Mouse (Mus musculus): ENCODE measurements around the gene Etfbkmt. TPM values are rescaled to one million over a fixed set of nuclear protein-coding genes. Genes with fewer than 3 reads are reported as not detected.
"Not testable (repeated sequence)": the region's sequence is repeated elsewhere in the genome, so short reads cannot be mapped to it uniquely, and the experiment has no call there.

Gene Etfbkmt
- polyA plus RNA-seq, 1 experiment, result 5.3 TPM

GRCm38 (mm10) chr6:149173831-149174625, 34.4 kb downstream of the Etfbkmt start:
- no peak overlapping the region for H3K27ac ChIP-seq (ENCODE audit: insufficient read depth, low read length)
- TF ChIP-seq POLR2A (IDR thresholded peaks at IDR 0.05; ENCODE audit: extremely low read depth, insufficient read depth, low read length), result no peak
- TF ChIP-seq CTCF (IDR thresholded peaks at IDR 0.05; ENCODE audit: extremely low read depth, insufficient read depth, low read length), result no peak
- H3K4me1 ChIP-seq (ENCODE audit: control insufficient read depth, insufficient read depth, low read length), result no peaks in the 10 kb centered on the region
- H3K4me3 ChIP-seq (ENCODE audit: insufficient read depth, low read length), result no peak overlapping the region

GRCm38 (mm10) chr6:149174932-149175570, 35.4 kb downstream of the Etfbkmt start:
- no peaks in the 10 kb centered on the region for H3K4me1 ChIP-seq (ENCODE audit: control insufficient read depth, insufficient read depth, low read length)
- no peak for TF ChIP-seq CTCF (IDR thresholded peaks at IDR 0.05; ENCODE audit: extremely low read depth, insufficient read depth, low read length)
- no peak for TF ChIP-seq POLR2A (IDR thresholded peaks at IDR 0.05; ENCODE audit: extremely low read depth, insufficient read depth, low read length)
- no peak overlapping the region for H3K4me3 ChIP-seq (ENCODE audit: insufficient read depth, low read length)
- H3K27ac ChIP-seq (ENCODE audit: insufficient read depth, low read length), result no peak overlapping the region

GRCm38 (mm10) chr6:149179064-149179463, 39.4 kb downstream of the Etfbkmt start:
- TF ChIP-seq CTCF (IDR thresholded peaks at IDR 0.05; ENCODE audit: extremely low read depth, insufficient read depth, low read length) (no peak), POLR2A (IDR thresholded peaks at IDR 0.05; ENCODE audit: extremely low read depth, insufficient read depth, low read length) (no peak)
- Histone ChIP-seq H3K4me1 (ENCODE audit: control insufficient read depth, insufficient read depth, low read length) (no peaks in the 10 kb centered on the region), H3K4me3 (ENCODE audit: insufficient read depth, low read length) (no peak overlapping the region), H3K27ac (ENCODE audit: insufficient read depth, low read length) (no peak overlapping the region)

GRCm38 (mm10) chr6:149184007-149184406, 44.4 kb downstream of the Etfbkmt start:
- Histone ChIP-seq H3K4me1 (ENCODE audit: control insufficient read depth, insufficient read depth, low read length) (no peaks in the 10 kb centered on the region), H3K27ac (ENCODE audit: insufficient read depth, low read length) (no peak overlapping the region), H3K4me3 (ENCODE audit: insufficient read depth, low read length) (no peak overlapping the region)
- TF ChIP-seq CTCF (IDR thresholded peaks at IDR 0.05; ENCODE audit: extremely low read depth, insufficient read depth, low read length) (no peak), POLR2A (IDR thresholded peaks at IDR 0.05; ENCODE audit: extremely low read depth, insufficient read depth, low read length) (no peak)

- TF ChIP-seq CTCF (IDR thresholded peaks at IDR 0.05; ENCODE audit: extremely low read depth, insufficient read depth, low read length) (no peak), POLR2A (IDR thresholded peaks at IDR 0.05; ENCODE audit: extremely low read depth, insufficient read depth, low read length) (no peak)
- no peaks in the 10 kb centered on the region for H3K4me1 ChIP-seq (ENCODE audit: control insufficient read depth, insufficient read depth, low read length)
- H3K4me3 ChIP-seq (ENCODE audit: insufficient read depth, low read length), result peak overlapping the region; percentile 92; the same call in 1 of the 2 replicates
- H3K27ac ChIP-seq (ENCODE audit: insufficient read depth, low read length), result no peak overlapping the region
Measured at GRCm38 (mm10) chr6:149187371-149187770, 47.7 kb downstream of the Etfbkmt start.

GRCm38 (mm10) chr6:149188041-149188924, 48.6 kb downstream of the Etfbkmt start, which contains the start of gene Amn1:
Gene Amn1 (minus strand): TSS chr6:149188712.
- Histone ChIP-seq H3K27ac (ENCODE audit: insufficient read depth, low read length) (peak within 1 kb of the TSS; percentile 72; the same call in 1 of the 2 replicates), H3K4me1 (ENCODE audit: control insufficient read depth, insufficient read depth, low read length) (no peaks in the 10 kb centered on the region), H3K4me3 (ENCODE audit: insufficient read depth, low read length) (peak within 1 kb of the TSS; percentile 92)
- TF ChIP-seq POLR2A (IDR thresholded peaks at IDR 0.05; ENCODE audit: extremely low read depth, insufficient read depth, low read length) (peak; percentile 94), CTCF (IDR thresholded peaks at IDR 0.05; ENCODE audit: extremely low read depth, insufficient read depth, low read length) (no peak)

GRCm38 (mm10) chr6:149188925-149189257, 49.2 kb downstream of the Etfbkmt start:
- TF ChIP-seq POLR2A (IDR thresholded peaks at IDR 0.05; ENCODE audit: extremely low read depth, insufficient read depth, low read length) (no peak), CTCF (IDR thresholded peaks at IDR 0.05; ENCODE audit: extremely low read depth, insufficient read depth, low read length) (no peak)
- peak overlapping the region; percentile 92 for H3K4me3 ChIP-seq (ENCODE audit: insufficient read depth, low read length)
- H3K27ac ChIP-seq (ENCODE audit: insufficient read depth, low read length), result no peak overlapping the region
- no peaks in the 10 kb centered on the region for H3K4me1 ChIP-seq (ENCODE audit: control insufficient read depth, insufficient read depth, low read length)

GRCm38 (mm10) chr6:149189340-149189922, 49.8 kb downstream of the Etfbkmt start:
- Histone ChIP-seq H3K27ac (ENCODE audit: insufficient read depth, low read length) (no peak overlapping the region), H3K4me3 (ENCODE audit: insufficient read depth, low read length) (no peak overlapping the region; the same call in 1 of the 2 replicates), H3K4me1 (ENCODE audit: control insufficient read depth, insufficient read depth, low read length) (no peaks in the 10 kb centered on the region)
- TF ChIP-seq POLR2A (IDR thresholded peaks at IDR 0.05; ENCODE audit: extremely low read depth, insufficient read depth, low read length), result no peak
- no peak for TF ChIP-seq CTCF (IDR thresholded peaks at IDR 0.05; ENCODE audit: extremely low read depth, insufficient read depth, low read length)

GRCm38 (mm10) chr6:149191951-149192350, 52.3 kb downstream of the Etfbkmt start:
- not testable (repeated sequence) for H3K4me3 ChIP-seq (ENCODE audit: insufficient read depth, low read length); H3K4me1 ChIP-seq (ENCODE audit: control insufficient read depth, insufficient read depth, low read length); H3K27ac ChIP-seq (ENCODE audit: insufficient read depth, low read length)
